Mouse (Mus musculus) kidney, embryonic 14.5 days (tissue): ENCODE measurements around the gene Babam2. TPM values are rescaled to one million over a fixed set of nuclear protein-coding genes. Genes with fewer than 3 reads are reported as not detected.

Experiments
- ATAC-seq: fragments of 200-750 bp; cut with Nextera tagmentation; 2 replicates; pipeline ENCODE4 v1.8.0; 2017; ENCODE audit warnings: moderate number of reproducible peaks, mild to moderate bottlenecking, moderate TSS enrichment, moderate library complexity; ENCODE audit not compliant: low FRiP score, low TSS enrichment
- H3K27ac ChIP-seq: fragments of 300-500 bp; sonication (generic); 2 replicates; pipeline ENCODE4 v1.5.1; 2014; ENCODE audit warnings: low read depth, mild to moderate bottlenecking, low read length, moderate library complexity, mixed read lengths
- H3K27me3 ChIP-seq: fragments of 300-500 bp; sonication (generic); 2 replicates; pipeline ENCODE4 v1.6.1; 2014; ENCODE audit warnings: mild to moderate bottlenecking, low read length; ENCODE audit not compliant: control insufficient read depth, insufficient read depth
- H3K36me3 ChIP-seq: fragments of 300-500 bp; sonication (generic); 2 replicates; pipeline ENCODE4 v1.6.1; 2014; ENCODE audit warnings: low read length, mixed read lengths; ENCODE audit not compliant: control insufficient read depth, insufficient read depth
- H3K4me1 ChIP-seq: fragments of 300-500 bp; sonication (generic); 2 replicates; pipeline ENCODE4 v1.6.1; 2014; ENCODE audit warnings: low read length, mixed read lengths; ENCODE audit not compliant: control insufficient read depth, insufficient read depth
- H3K4me2 ChIP-seq: fragments of 300-500 bp; sonication (generic); replicated peaks from 2 replicates; pipeline ENCODE4 v1.6.1; 2014; ENCODE audit warnings: low read depth, mild to moderate bottlenecking, low read length
- H3K4me3 ChIP-seq: fragments of 300-500 bp; sonication (generic); 2 replicates; pipeline ENCODE4 v1.5.1; 2014; ENCODE audit warnings: mild to moderate bottlenecking, low read length
- H3K9ac ChIP-seq: fragments of 300-500 bp; sonication (generic); 2 replicates; pipeline ENCODE4 v1.6.1; 2014; ENCODE audit warnings: low read depth, mild to moderate bottlenecking, low read length, moderate library complexity
- H3K9me3 ChIP-seq: fragments of 300-500 bp; sonication (generic); 2 replicates; pipeline ENCODE4 v1.6.1; 2016; ENCODE audit warnings: low read length; ENCODE audit not compliant: control insufficient read depth
- WGBS: fragments of 180-500 bp; shearing (Covaris S2); extraction: QIAGEN DNeasy Blood & Tissue Kit; methylation state at CpG from one replicate; pipeline ENCODE4 v1.1.7; 2014; 5-methylcytosine and 5-hydroxymethylcytosine counted together
- polyA plus RNA-seq: library from polyadenylated mRNA; unstranded; fragments of >200 nt; fragmentation: Nextera tagmentation; extraction: Ambion mirVana; gene quantifications from 2 replicates; pipeline ENCODE4 v1.2.1, GENCODE M21; 2014

The Babam2 gene
- polyA plus RNA-seq, 1 experiment from 2014 or later, result 60.6 TPM

- Histone ChIP-seq H3K9ac (no peak overlapping the region), H3K4me2 (no peak overlapping the region), H3K27ac (no peak overlapping the region), H3K27me3 (no peaks in the 10 kb centered on the region), H3K4me1 (no peaks in the 10 kb centered on the region), H3K9me3 (no peaks in the 10 kb centered on the region), H3K36me3 (no peaks in the 10 kb centered on the region), H3K4me3 (no peak overlapping the region)
- no peak; the same call in 1 of the 2 replicates for ATAC-seq
- 67% methylated on average over 2 of the region's 2 CpGs for WGBS
Measured at GRCm38 (mm10) chr5:31824126-31824525, 126.6 kb downstream of the Babam2 start.

GRCm38 (mm10) chr5:31827304-31827703 lies 129.8 kb downstream of the Babam2 start:
- Histone ChIP-seq H3K36me3 (no peaks in the 10 kb centered on the region), H3K27ac (no peak overlapping the region), H3K4me3 (no peak overlapping the region), H3K4me2 (no peak overlapping the region), H3K27me3 (no peaks in the 10 kb centered on the region), H3K9ac (no peak overlapping the region), H3K4me1 (no peaks in the 10 kb centered on the region), H3K9me3 (no peaks in the 10 kb centered on the region)
- WGBS, result 87% methylated on average over 5 of the region's 5 CpGs
- no peak for ATAC-seq

GRCm38 (mm10) chr5:31827896-31828295 lies 130.4 kb downstream of the Babam2 start:
- Histone ChIP-seq H3K4me1 (no peaks in the 10 kb centered on the region), H3K36me3 (no peaks in the 10 kb centered on the region), H3K27me3 (no peaks in the 10 kb centered on the region), H3K9ac (no peak overlapping the region), H3K9me3 (no peaks in the 10 kb centered on the region), H3K27ac (no peak overlapping the region), H3K4me3 (no peak overlapping the region), H3K4me2 (no peak overlapping the region)
- ATAC-seq, result no peak
- 90% methylated on average over 5 of the region's 5 CpGs for WGBS

GRCm38 (mm10) chr5:31828747-31829146 lies 131.3 kb downstream of the Babam2 start:
- Histone ChIP-seq H3K4me3 (no peak overlapping the region), H3K27me3 (no peaks in the 10 kb centered on the region), H3K36me3 (no peaks in the 10 kb centered on the region), H3K4me2 (no peak overlapping the region), H3K9me3 (no peaks in the 10 kb centered on the region), H3K27ac (no peak overlapping the region), H3K4me1 (no peaks in the 10 kb centered on the region), H3K9ac (no peak overlapping the region)
- 95% methylated on average over 10 of the region's 10 CpGs for WGBS
- ATAC-seq, result no peak

- Histone ChIP-seq H3K4me3 (no peak overlapping the region), H3K27ac (no peak overlapping the region), H3K27me3 (no peaks in the 10 kb centered on the region), H3K36me3 (no peaks in the 10 kb centered on the region), H3K4me1 (no peaks in the 10 kb centered on the region), H3K9ac (no peak overlapping the region), H3K4me2 (no peak overlapping the region), H3K9me3 (peaks cover 3% of the 10 kb centered on the region; the same call in 1 of the 2 replicates)
- 50% methylated on average over 1 of the region's 1 CpGs for WGBS
- ATAC-seq, result no peak
Measured at GRCm38 (mm10) chr5:31829588-31829987, 132.1 kb downstream of the Babam2 start.

- no peak overlapping the region for H3K27ac ChIP-seq
- WGBS, result 60% methylated on average over 1 of the region's 1 CpGs
- H3K4me3 ChIP-seq, result no peak overlapping the region
- no peaks in the 10 kb centered on the region for H3K36me3 ChIP-seq
- peaks cover 4% of the 10 kb centered on the region; the same call in 1 of the 2 replicates for H3K9me3 ChIP-seq
- no peak for ATAC-seq
- no peak overlapping the region for H3K4me2 ChIP-seq
- H3K4me1 ChIP-seq, result no peaks in the 10 kb centered on the region
- H3K27me3 ChIP-seq, result no peaks in the 10 kb centered on the region
- no peak overlapping the region for H3K9ac ChIP-seq
Measured at GRCm38 (mm10) chr5:31831587-31831986, 134.1 kb downstream of the Babam2 start.

GRCm38 (mm10) chr5:31835691-31836090 lies 138.2 kb downstream of the Babam2 start:
- H3K27me3 ChIP-seq, result no peaks in the 10 kb centered on the region
- H3K9me3 ChIP-seq, result peaks cover 4% of the 10 kb centered on the region; the same call in 1 of the 2 replicates
- WGBS, result 96% methylated on average over 2 of the region's 2 CpGs
- no peaks in the 10 kb centered on the region for H3K36me3 ChIP-seq
- no peak for ATAC-seq
- no peak overlapping the region for H3K4me2 ChIP-seq
- no peaks in the 10 kb centered on the region for H3K4me1 ChIP-seq
- no peak overlapping the region for H3K27ac ChIP-seq
- no peak overlapping the region for H3K9ac ChIP-seq
- no peak overlapping the region for H3K4me3 ChIP-seq

GRCm38 (mm10) chr5:31839973-31840372 lies 142.5 kb downstream of the Babam2 start:
- Histone ChIP-seq H3K36me3 (no peaks in the 10 kb centered on the region), H3K4me1 (no peaks in the 10 kb centered on the region), H3K9me3 (no peaks in the 10 kb centered on the region), H3K4me2 (no peak overlapping the region), H3K4me3 (no peak overlapping the region), H3K27ac (no peak overlapping the region; the same call in 1 of the 2 replicates), H3K27me3 (no peaks in the 10 kb centered on the region), H3K9ac (no peak overlapping the region)
- ATAC-seq, result no peak

GRCm38 (mm10) chr5:31840406-31840805 lies 142.9 kb downstream of the Babam2 start:
- WGBS, result 61% methylated on average over 1 of the region's 1 CpGs
- no peaks in the 10 kb centered on the region for H3K36me3 ChIP-seq
- no peak overlapping the region for H3K4me3 ChIP-seq
- no peak overlapping the region for H3K4me2 ChIP-seq
- H3K9ac ChIP-seq, result no peak overlapping the region
- H3K9me3 ChIP-seq, result no peaks in the 10 kb centered on the region
- no peaks in the 10 kb centered on the region for H3K4me1 ChIP-seq
- no peak for ATAC-seq
- no peak overlapping the region; the same call in 1 of the 2 replicates for H3K27ac ChIP-seq
- no peaks in the 10 kb centered on the region for H3K27me3 ChIP-seq
